Mouse (Mus musculus) ES-E14 (cell line): Measurements from ENCODE around the gene Eif5.

Experiments
- HCFC1 ChIP-seq: IDR thresholded peaks from 2 replicates; pipeline ENCODE4 v1.6.1; 2012; ENCODE audit warnings: low read length, inconsistent platforms, borderline replicate concordance; ENCODE audit not compliant: insufficient read depth
- ZNF384 ChIP-seq: IDR thresholded peaks from 2 replicates; pipeline ENCODE4 v1.6.1; 2012; ENCODE audit warnings: low read depth, low read length, inconsistent platforms

- TF ChIP-seq ZNF384 (no peak), HCFC1 (no peak)
Measured at GRCm38 (mm10) chr12:111519821-111520220, 18.0 kb upstream of the Eif5 start.
